Mouse (Mus musculus) limb, embryonic 13.5 days (tissue): Measurements from ENCODE around the gene Rhbdd2. TPM values are rescaled to one million over a fixed set of nuclear protein-coding genes. Genes with fewer than 3 reads are reported as not detected.

Experiments used
- ATAC-seq: fragments of 200-750 bp; cut with Nextera tagmentation; 2 replicates; pipeline ENCODE4 v1.8.0; 2017; ENCODE audit warnings: low read depth, moderate number of reproducible peaks, moderate TSS enrichment; ENCODE audit not compliant: low FRiP score
- H3K27ac ChIP-seq: fragments of 300-500 bp; sonication (generic); 2 replicates; pipeline ENCODE4 v1.5.1; 2015; ENCODE audit warnings: inconsistent platforms, mild to moderate bottlenecking, moderate library complexity
- H3K27me3 ChIP-seq: fragments of 300-500 bp; sonication (generic); 2 replicates; pipeline ENCODE4 v1.6.1; 2015; ENCODE audit warnings: mild to moderate bottlenecking, inconsistent platforms
- H3K36me3 ChIP-seq: fragments of 300-500 bp; sonication (generic); 2 replicates; pipeline ENCODE4 v1.6.1; 2015; ENCODE audit warnings: inconsistent platforms, mild to moderate bottlenecking, moderate library complexity
- H3K4me1 ChIP-seq: fragments of 300-500 bp; sonication (generic); 2 replicates; pipeline ENCODE4 v1.6.1; 2015; ENCODE audit warnings: inconsistent platforms
- H3K4me2 ChIP-seq: fragments of 300-500 bp; sonication (generic); replicated peaks from 2 replicates; pipeline ENCODE4 v1.6.1; 2015; ENCODE audit warnings: inconsistent platforms, mild to moderate bottlenecking, moderate library complexity
- H3K4me3 ChIP-seq: fragments of 300-500 bp; sonication (generic); 2 replicates; pipeline ENCODE4 v1.5.1; 2015; ENCODE audit warnings: moderate library complexity, mild to moderate bottlenecking, inconsistent platforms
- H3K9ac ChIP-seq: fragments of 300-500 bp; sonication (generic); 2 replicates; pipeline ENCODE4 v1.6.1; 2015; ENCODE audit warnings: mild to moderate bottlenecking, inconsistent platforms
- H3K9me3 ChIP-seq: fragments of 300-500 bp; sonication (generic); 2 replicates; pipeline ENCODE4 v1.6.1; 2016; ENCODE audit warnings: inconsistent platforms
- WGBS: fragments of 180-500 bp; shearing (Covaris S2); methylation state at CpG from one replicate; pipeline ENCODE4 v1.1.7; 2015; 5-methylcytosine and 5-hydroxymethylcytosine counted together
- polyA plus RNA-seq: library from polyadenylated mRNA; unstranded; fragments of >200 nt; fragmentation: Nextera tagmentation; extraction: Ambion mirVana; gene quantifications from 2 replicates; pipeline ENCODE4 v1.2.1, GENCODE M21; 2015

Rhbdd2 gene
- polyA plus RNA-seq, 1 experiment from 2014 or later, result 43.1 TPM

DNA sequence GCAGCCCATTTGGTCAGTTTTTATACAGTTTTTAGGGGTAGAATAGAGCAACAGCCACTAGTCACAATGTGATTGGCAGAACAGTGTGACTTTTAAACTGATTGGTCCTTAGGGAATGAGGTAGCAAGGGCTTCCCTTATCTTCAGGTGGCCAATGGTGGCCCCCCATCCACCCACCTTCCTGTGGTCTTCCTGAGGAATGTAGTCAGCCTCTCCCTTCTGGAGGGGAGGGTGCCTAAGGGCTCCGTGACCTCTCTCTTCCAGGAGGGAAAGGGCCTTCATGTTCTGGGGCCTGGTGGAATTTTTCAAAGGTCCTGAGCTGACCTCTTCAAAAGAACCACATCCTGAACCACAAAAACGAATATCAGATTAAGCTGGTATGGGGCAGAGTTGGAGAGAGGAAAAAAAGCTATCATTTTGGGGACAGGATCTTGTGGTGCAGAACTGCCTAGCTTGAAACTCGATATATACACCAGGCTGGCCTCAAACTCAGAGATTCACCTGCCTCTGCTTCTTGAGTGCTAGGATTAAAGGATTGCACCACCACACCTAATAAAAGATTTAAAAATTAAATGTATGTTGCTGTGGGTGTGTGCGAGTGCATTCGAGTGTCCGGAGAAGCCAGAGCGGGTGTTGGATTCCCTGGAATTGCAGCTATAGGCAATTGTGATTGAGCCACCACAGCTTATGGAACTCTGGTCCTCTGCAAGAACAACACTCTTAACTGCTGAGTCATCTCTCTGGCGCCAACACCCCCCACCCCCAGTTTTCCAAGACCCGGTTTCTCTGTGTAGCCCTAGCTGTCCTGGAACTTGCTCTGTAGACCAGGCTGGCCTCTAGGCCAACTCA lies 16.3 kb downstream of the Rhbdd2 start:
- Histone ChIP-seq H3K4me2 (no peak overlapping the region), H3K4me3 (no peak overlapping the region), H3K36me3 (peaks cover 3% of the 10 kb centered on the region), H3K9me3 (no peaks in the 10 kb centered on the region), H3K27me3 (no peaks in the 10 kb centered on the region), H3K4me1 (no peaks in the 10 kb centered on the region; the same call in 1 of the 2 replicates), H3K27ac (no peak overlapping the region), H3K9ac (no peak overlapping the region)
- 77% methylated on average over 9 of the region's 9 CpGs for WGBS
- ATAC-seq, result no peak

GRCm38 (mm10) chr5:135649309-135649633 lies 16.9 kb downstream of the Rhbdd2 start:
- no peak for ATAC-seq
- Histone ChIP-seq H3K27ac (no peak overlapping the region), H3K27me3 (no peaks in the 10 kb centered on the region), H3K4me2 (no peak overlapping the region), H3K4me1 (no peaks in the 10 kb centered on the region; the same call in 1 of the 2 replicates), H3K36me3 (no peaks in the 10 kb centered on the region), H3K9ac (no peak overlapping the region), H3K4me3 (no peak overlapping the region), H3K9me3 (no peaks in the 10 kb centered on the region)
- 90% methylated on average over 1 of the region's 1 CpGs for WGBS

DNA sequence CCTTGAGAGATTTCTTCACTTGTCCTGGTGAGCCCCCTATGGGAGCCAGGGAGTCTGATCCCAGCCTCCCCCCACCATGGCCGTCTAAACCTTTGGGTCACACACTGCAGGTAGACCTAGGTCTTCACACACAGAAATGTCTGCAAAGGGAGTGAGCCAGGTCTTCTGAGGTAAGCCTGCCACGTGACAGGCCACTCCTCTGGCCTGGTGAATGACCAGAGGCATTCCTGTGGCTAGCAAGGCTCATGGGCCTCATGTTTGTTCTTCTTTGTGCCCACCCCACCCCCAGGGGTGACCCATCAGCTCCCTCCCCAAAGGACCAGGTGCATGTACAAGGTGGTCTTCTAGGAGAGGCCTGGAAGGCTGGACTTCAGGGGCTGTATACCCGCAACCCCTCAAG lies 19.1 kb downstream of the Rhbdd2 start:
- 87% methylated on average over 3 of the region's 3 CpGs for WGBS
- Histone ChIP-seq H3K9me3 (0 out of 2 replicates have a peak, but pooled peaks cover 7% of the 10 kb centered on the region), H3K4me2 (no peak overlapping the region), H3K4me1 (no peaks in the 10 kb centered on the region; the same call in 1 of the 2 replicates), H3K27me3 (no peaks in the 10 kb centered on the region), H3K36me3 (no peaks in the 10 kb centered on the region), H3K27ac (no peak overlapping the region), H3K4me3 (no peak overlapping the region), H3K9ac (no peak overlapping the region)
- no peak for ATAC-seq

DNA sequence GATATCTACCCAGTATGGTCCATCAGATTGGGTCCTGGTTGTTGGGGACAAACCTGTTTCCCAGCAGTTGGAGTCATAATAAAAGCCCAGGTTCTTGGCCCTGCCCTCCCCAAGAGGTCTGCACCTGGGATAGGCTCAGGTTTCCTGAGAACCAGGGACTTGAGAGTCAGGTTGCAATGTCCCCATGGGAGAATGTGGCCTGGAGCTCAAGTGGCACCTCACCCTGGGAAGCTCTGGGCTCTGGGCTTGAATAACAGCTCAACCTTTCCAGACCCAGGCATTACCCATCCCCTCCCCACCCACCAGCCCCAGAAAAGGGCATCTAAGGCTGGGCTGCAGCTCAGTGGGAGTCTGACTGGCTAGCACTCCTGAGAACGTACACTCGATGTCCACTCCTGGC lies 20.8 kb downstream of the Rhbdd2 start:
- H3K27ac ChIP-seq, result no peak overlapping the region
- peaks cover 4% of the 10 kb centered on the region; the same call in 1 of the 2 replicates for H3K4me1 ChIP-seq
- no peak for ATAC-seq

GRCm38 (mm10) chr5:135656046-135656445 lies 23.6 kb downstream of the Rhbdd2 start:
- no peak overlapping the region for H3K4me2 ChIP-seq
- ATAC-seq, result no peak

More for the DNA sequence above, 20.8 kb downstream of the Rhbdd2 start:
- Histone ChIP-seq H3K9me3 (0 out of 2 replicates have a peak, but pooled peaks cover 7% of the 10 kb centered on the region), H3K4me2 (no peak overlapping the region), H3K27me3 (no peaks in the 10 kb centered on the region), H3K36me3 (no peaks in the 10 kb centered on the region), H3K9ac (no peak overlapping the region), H3K4me3 (no peak overlapping the region)
- WGBS, result 69% methylated on average over 2 of the region's 2 CpGs

GRCm38 (mm10) chr5:135657128-135657527 lies 24.7 kb downstream of the Rhbdd2 start:
- H3K36me3 ChIP-seq, result no peaks in the 10 kb centered on the region
- H3K4me1 ChIP-seq, result peaks cover 4% of the 10 kb centered on the region; the same call in 1 of the 2 replicates
- no peak overlapping the region for H3K9ac ChIP-seq
- no peak for ATAC-seq
- H3K9me3 ChIP-seq, result 0 out of 2 replicates have a peak, but pooled peaks cover 7% of the 10 kb centered on the region
- no peaks in the 10 kb centered on the region for H3K27me3 ChIP-seq
- WGBS, result 82% methylated on average over 5 of the region's 5 CpGs
- H3K27ac ChIP-seq, result no peak overlapping the region
- H3K4me2 ChIP-seq, result no peak overlapping the region
- no peak overlapping the region for H3K4me3 ChIP-seq

More at GRCm38 (mm10) chr5:135656046-135656445, 23.6 kb downstream of the Rhbdd2 start:
- Histone ChIP-seq H3K27ac (no peak overlapping the region), H3K4me1 (peaks cover 4% of the 10 kb centered on the region; the same call in 1 of the 2 replicates), H3K4me3 (no peak overlapping the region), H3K9me3 (0 out of 2 replicates have a peak, but pooled peaks cover 7% of the 10 kb centered on the region), H3K36me3 (no peaks in the 10 kb centered on the region), H3K9ac (no peak overlapping the region), H3K27me3 (no peaks in the 10 kb centered on the region)
- 67% methylated on average over 5 of the region's 5 CpGs for WGBS

DNA sequence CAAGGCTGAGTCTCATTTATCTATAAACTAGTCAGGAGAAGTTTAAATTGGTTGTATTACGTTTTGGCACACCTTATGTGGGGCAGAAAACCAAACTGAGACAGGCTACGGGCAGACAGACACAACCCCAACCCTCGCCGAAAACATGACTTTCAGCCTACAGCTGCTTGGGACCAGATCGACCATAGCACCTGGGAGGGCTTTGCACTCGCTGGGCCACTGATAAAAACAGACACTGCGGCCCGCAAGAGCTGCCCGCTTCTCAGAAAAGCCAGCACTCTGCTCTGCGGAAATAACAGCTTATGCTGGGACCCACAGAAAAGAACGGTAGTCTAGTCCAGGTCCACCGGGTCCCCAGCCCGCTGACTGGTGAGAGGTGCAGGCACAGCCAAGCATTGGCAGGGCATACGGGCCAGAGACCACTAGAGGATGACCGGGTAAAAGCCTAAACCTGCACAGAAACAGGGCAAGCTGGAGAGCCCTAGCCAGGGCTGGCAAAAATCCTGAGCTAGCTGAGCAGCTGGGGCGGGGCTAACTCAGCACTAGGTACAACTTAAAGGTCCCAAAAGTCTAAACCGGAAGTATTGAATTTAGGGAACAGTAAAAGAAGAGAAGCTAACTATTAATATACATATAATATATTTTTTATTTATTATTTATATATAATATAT lies 25.4 kb downstream of the Rhbdd2 start:
- no peaks in the 10 kb centered on the region for H3K27me3 ChIP-seq
- no peak overlapping the region for H3K27ac ChIP-seq
- no peak overlapping the region for H3K4me3 ChIP-seq
- peak overlapping the region; percentile 32 for H3K4me2 ChIP-seq
- 50% methylated on average over 17 of the region's 17 CpGs for WGBS
- ATAC-seq, result no peak
- 0 out of 2 replicates have a peak, but pooled peaks cover 7% of the 10 kb centered on the region for H3K9me3 ChIP-seq
- peaks cover 4% of the 10 kb centered on the region; the same call in 1 of the 2 replicates for H3K4me1 ChIP-seq
- no peaks in the 10 kb centered on the region for H3K36me3 ChIP-seq
- H3K9ac ChIP-seq, result peak overlapping the region; percentile 19; the same call in 1 of the 2 replicates

DNA sequence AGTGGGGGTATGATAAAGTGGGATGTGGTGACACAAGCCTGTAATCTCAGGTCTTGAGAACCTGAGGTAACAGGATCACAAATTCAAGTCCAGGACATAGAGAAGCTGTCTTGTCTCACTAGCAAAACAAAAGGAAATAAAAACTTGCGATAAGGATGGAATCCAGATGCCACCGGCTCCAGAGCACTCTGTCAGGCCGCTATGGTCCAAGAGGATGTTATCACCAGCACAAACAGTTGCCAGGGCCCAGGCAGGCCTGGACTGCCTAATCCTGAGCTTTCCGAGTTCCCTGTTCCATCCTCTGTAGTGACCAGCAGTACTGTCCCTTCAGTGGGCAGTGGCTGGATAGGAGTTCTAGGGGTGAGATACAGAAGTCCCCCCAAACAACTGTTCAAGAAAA lies 27.5 kb downstream of the Rhbdd2 start:
- H3K9ac ChIP-seq, result no peak overlapping the region
- 64% methylated on average over 4 of the region's 4 CpGs for WGBS
- no peak overlapping the region for H3K4me3 ChIP-seq
- no peak overlapping the region for H3K4me2 ChIP-seq
- 0 out of 2 replicates have a peak, but pooled peaks cover 4% of the 10 kb centered on the region for H3K4me1 ChIP-seq
- 0 out of 2 replicates have a peak, but pooled peaks cover 1% of the 10 kb centered on the region for H3K9me3 ChIP-seq
- no peak for ATAC-seq
- no peak overlapping the region for H3K27ac ChIP-seq
- no peaks in the 10 kb centered on the region for H3K36me3 ChIP-seq
- no peaks in the 10 kb centered on the region for H3K27me3 ChIP-seq

- Histone ChIP-seq H3K4me1 (0 out of 2 replicates have a peak, but pooled peaks cover 4% of the 10 kb centered on the region), H3K27me3 (no peaks in the 10 kb centered on the region), H3K27ac (no peak overlapping the region), H3K4me2 (no peak overlapping the region), H3K9me3 (no peaks in the 10 kb centered on the region), H3K36me3 (no peaks in the 10 kb centered on the region), H3K9ac (no peak overlapping the region), H3K4me3 (no peak overlapping the region)
- 88% methylated on average over 7 of the region's 7 CpGs for WGBS
- no peak for ATAC-seq
Observed at GRCm38 (mm10) chr5:135660535-135660934, 28.1 kb downstream of the Rhbdd2 start.

DNA sequence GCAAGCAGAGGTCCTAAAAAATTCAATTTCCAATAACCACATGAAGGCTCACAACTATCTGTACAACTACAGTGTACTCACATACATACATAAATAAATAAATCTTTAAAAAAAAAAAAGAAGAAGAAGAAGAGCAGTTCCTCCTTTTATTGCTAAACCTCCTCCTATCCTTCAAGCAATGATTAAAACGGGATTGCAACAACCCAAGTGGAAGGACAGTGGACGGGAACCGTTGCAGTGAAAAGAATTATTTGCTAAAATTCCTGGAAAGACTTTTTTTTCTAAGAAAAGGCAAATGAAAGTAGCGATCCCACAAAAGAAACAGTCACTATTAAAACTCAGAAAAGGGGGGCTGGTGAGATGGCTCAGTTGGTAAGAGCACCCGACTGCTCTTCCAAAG lies 34.5 kb downstream of the Rhbdd2 start:
- Histone ChIP-seq H3K4me2 (no peak overlapping the region), H3K9ac (no peak overlapping the region), H3K27ac (no peak overlapping the region), H3K4me3 (no peak overlapping the region), H3K4me1 (0 out of 2 replicates have a peak, but pooled peaks cover 3% of the 10 kb centered on the region), H3K27me3 (no peaks in the 10 kb centered on the region), H3K36me3 (no peaks in the 10 kb centered on the region), H3K9me3 (peaks cover 9% of the 10 kb centered on the region)
- ATAC-seq, result no peak
- WGBS, result 87% methylated on average over 5 of the region's 5 CpGs

GRCm38 (mm10) chr5:135668071-135668470 lies 35.7 kb downstream of the Rhbdd2 start:
- Histone ChIP-seq H3K4me2 (no peak overlapping the region), H3K4me1 (0 out of 2 replicates have a peak, but pooled peaks cover 3% of the 10 kb centered on the region), H3K9me3 (peaks cover 9% of the 10 kb centered on the region), H3K27ac (no peak overlapping the region), H3K27me3 (no peaks in the 10 kb centered on the region), H3K4me3 (no peak overlapping the region), H3K36me3 (no peaks in the 10 kb centered on the region), H3K9ac (no peak overlapping the region)
- ATAC-seq, result no peak
- WGBS, result 78% methylated on average over 7 of the region's 7 CpGs

DNA sequence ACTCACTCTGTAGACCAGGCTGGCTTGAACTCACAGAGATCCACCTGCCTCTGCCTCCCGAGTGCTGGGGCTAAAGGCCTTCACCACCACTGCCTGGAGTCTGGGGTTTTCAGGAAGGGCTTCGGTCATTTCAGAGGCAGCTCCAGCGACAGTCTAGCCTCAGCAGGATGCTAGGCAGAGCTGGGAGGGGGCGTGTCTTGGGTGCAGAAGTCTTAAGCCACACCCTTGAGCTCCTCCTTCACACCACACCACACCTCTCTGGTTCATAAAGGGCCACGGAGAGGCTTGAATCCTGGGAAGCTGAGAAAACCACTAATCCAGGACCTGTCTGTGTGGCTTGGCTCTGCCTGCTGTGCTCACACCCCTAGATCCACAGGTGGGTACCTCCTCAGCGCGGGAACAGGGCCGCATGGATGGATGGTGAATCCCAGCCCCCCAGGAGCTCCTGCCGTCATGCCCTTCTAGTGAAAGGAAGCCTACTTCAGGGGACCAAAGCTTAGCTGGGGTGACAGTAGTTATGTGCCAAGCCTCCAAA lies 37.4 kb downstream of the Rhbdd2 start, which contains the start of gene Por:
Gene Por (plus strand): TSS at position 293 of the 535 bp plus-strand sequence.
- 26% methylated on average over 9 of the region's 9 CpGs for WGBS
- Histone ChIP-seq H3K9me3 (peaks cover 9% of the 10 kb centered on the region), H3K9ac (no peak within 1 kb of the TSS), H3K36me3 (no peaks in the 10 kb centered on the region), H3K27me3 (no peaks in the 10 kb centered on the region), H3K27ac (no peak within 1 kb of the TSS), H3K4me3 (no peak within 1 kb of the TSS), H3K4me1 (peaks cover 12% of the 10 kb centered on the region), H3K4me2 (no peak within 1 kb of the TSS)
- no peak for ATAC-seq
